Mouse (Mus musculus) embryonic facial prominence, embryonic 15.5 days (tissue): Measurements from ENCODE around the gene Olfr1122. TPM values are rescaled to one million over a fixed set of nuclear protein-coding genes. Genes with fewer than 3 reads are reported as not detected.
"Not testable (repeated sequence)": the region's sequence is repeated elsewhere in the genome, so short reads cannot be mapped to it uniquely, and the experiment has no call there.

Source experiments
- ATAC-seq: fragments of 200-750 bp; cut with Nextera tagmentation; 2 replicates; pipeline ENCODE4 v1.8.0; 2017; ENCODE audit warnings: low read depth, moderate TSS enrichment; ENCODE audit not compliant: insufficient number of reproducible peaks, low FRiP score, low TSS enrichment
- H3K27ac ChIP-seq: fragments of 300-500 bp; sonication (generic); replicated peaks from 2 replicates; pipeline ENCODE4 v1.5.1; 2015; ENCODE audit warnings: mild to moderate bottlenecking, inconsistent platforms
- H3K27me3 ChIP-seq: fragments of 300-500 bp; sonication (generic); 2 replicates; pipeline ENCODE4 v1.6.1; 2015; ENCODE audit warnings: inconsistent platforms
- H3K36me3 ChIP-seq: fragments of 300-500 bp; sonication (generic); 2 replicates; pipeline ENCODE4 v1.6.1; 2015; ENCODE audit warnings: mild to moderate bottlenecking, inconsistent platforms
- H3K4me1 ChIP-seq: fragments of 300-500 bp; sonication (generic); 2 replicates; pipeline ENCODE4 v1.6.1; 2015; ENCODE audit warnings: inconsistent platforms
- H3K4me2 ChIP-seq: fragments of 300-500 bp; sonication (generic); replicated peaks from 2 replicates; pipeline ENCODE4 v1.6.1; 2015; ENCODE audit warnings: mild to moderate bottlenecking, inconsistent platforms
- H3K4me3 ChIP-seq: fragments of 300-500 bp; sonication (generic); replicated peaks from 2 replicates; pipeline ENCODE4 v1.5.1; 2015; ENCODE audit warnings: mild to moderate bottlenecking, inconsistent platforms
- H3K9ac ChIP-seq: fragments of 300-500 bp; sonication (generic); 2 replicates; pipeline ENCODE4 v1.6.1; 2015; ENCODE audit warnings: inconsistent platforms
- H3K9me3 ChIP-seq: fragments of 300-500 bp; sonication (generic); replicated peaks from 2 replicates; pipeline ENCODE4 v1.6.1; 2016; ENCODE audit warnings: inconsistent platforms
- WGBS: fragments of 180-500 bp; shearing (Covaris S2); methylation state at CpG from one replicate; pipeline ENCODE4 v1.1.7; 2015; 5-methylcytosine and 5-hydroxymethylcytosine counted together
- polyA plus RNA-seq: library from polyadenylated mRNA; unstranded; fragments of >200 nt; fragmentation: Nextera tagmentation; extraction: Ambion mirVana; gene quantifications from 2 replicates; pipeline ENCODE4 v1.2.1, GENCODE M21; 2015

Olfr1122 gene
- polyA plus RNA-seq: 0.09 and 0.16 TPM in 2 replicates

DNA sequence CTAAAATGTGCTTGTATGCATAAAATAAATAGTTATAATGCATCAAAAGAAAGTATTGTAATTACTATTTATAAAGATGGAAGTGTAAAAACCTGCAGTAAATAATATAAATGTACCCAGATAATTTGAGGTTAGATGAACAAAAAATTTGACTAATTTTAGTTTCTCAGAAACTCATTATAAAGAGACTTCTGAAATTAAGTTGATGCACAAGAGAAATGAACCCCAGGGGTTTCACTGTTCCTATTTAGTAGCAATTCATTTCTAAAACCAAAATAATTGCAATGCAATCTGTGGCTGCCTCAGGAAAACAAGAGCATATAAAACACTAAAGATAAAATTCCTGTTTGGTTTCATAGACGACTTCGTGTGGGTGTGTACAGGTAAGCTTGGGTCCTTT is at the start of gene Olfr1122:
Gene Olfr1122 (plus strand): TSS at position 301 of the 400 bp plus-strand sequence.
- ATAC-seq: no peak
- WGBS: 72% methylated on average over 2 of the region's 2 CpGs
- Histone ChIP-seq H3K36me3 (no peaks in the 10 kb centered on the region), H3K4me3 (no peak within 1 kb of the TSS), H3K9me3 (no peaks in the 10 kb centered on the region), H3K9ac (no peak within 1 kb of the TSS), H3K4me1 (no peaks in the 10 kb centered on the region), H3K27ac (no peak within 1 kb of the TSS), H3K27me3 (no peaks in the 10 kb centered on the region), H3K4me2 (no peak within 1 kb of the TSS)

GRCm38 (mm10) chr2:87354515-87354914 is 31.1 kb upstream of the Olfr1122 start, which contains the start of gene Olfr1120:
Gene Olfr1120 (plus strand): TSS chr2:87354815.
- Histone ChIP-seq H3K4me1 (no peaks in the 10 kb centered on the region), H3K9me3 (no peaks in the 10 kb centered on the region), H3K27me3 (no peaks in the 10 kb centered on the region), H3K27ac (no peak within 1 kb of the TSS), H3K4me2 (no peak within 1 kb of the TSS), H3K36me3 (no peaks in the 10 kb centered on the region), H3K9ac (no peak within 1 kb of the TSS), H3K4me3 (no peak within 1 kb of the TSS)
- WGBS: 43% methylated on average over 2 of the region's 2 CpGs
- no peak for ATAC-seq

- H3K27me3 ChIP-seq, H3K36me3 ChIP-seq, ATAC-seq, H3K4me1 ChIP-seq, H3K27ac ChIP-seq, H3K4me3 ChIP-seq, H3K9me3 ChIP-seq, H3K4me2 ChIP-seq, H3K9ac ChIP-seq: not testable (repeated sequence)
- 94% methylated on average over 2 of the region's 2 CpGs for WGBS
Measured at GRCm38 (mm10) chr2:87360121-87360520, 25.5 kb upstream of the Olfr1122 start.

- no peak for ATAC-seq
- Histone ChIP-seq H3K9me3 (no peaks in the 10 kb centered on the region), H3K4me3 (no peak within 1 kb of the TSS), H3K27me3 (no peaks in the 10 kb centered on the region), H3K4me2 (no peak within 1 kb of the TSS), H3K4me1 (no peaks in the 10 kb centered on the region), H3K9ac (no peak within 1 kb of the TSS), H3K36me3 (no peaks in the 10 kb centered on the region), H3K27ac (no peak within 1 kb of the TSS)
- 32% methylated on average over 1 of the region's 1 CpGs for WGBS
Measured at GRCm38 (mm10) chr2:87369595-87369994, 16.1 kb upstream of the Olfr1122 start, which contains the start of gene Olfr1121. Gene Olfr1121 (plus strand): TSS chr2:87369895.

GRCm38 (mm10) chr2:87371726-87372125 is 13.9 kb upstream of the Olfr1122 start:
- Histone ChIP-seq H3K27ac (no peak overlapping the region), H3K4me3 (no peak overlapping the region), H3K36me3 (no peaks in the 10 kb centered on the region), H3K9me3 (no peaks in the 10 kb centered on the region), H3K27me3 (no peaks in the 10 kb centered on the region), H3K9ac (no peak overlapping the region), H3K4me1 (no peaks in the 10 kb centered on the region), H3K4me2 (no peak overlapping the region)
- WGBS: 84% methylated on average over 4 of the region's 4 CpGs
- no peak for ATAC-seq

DNA sequence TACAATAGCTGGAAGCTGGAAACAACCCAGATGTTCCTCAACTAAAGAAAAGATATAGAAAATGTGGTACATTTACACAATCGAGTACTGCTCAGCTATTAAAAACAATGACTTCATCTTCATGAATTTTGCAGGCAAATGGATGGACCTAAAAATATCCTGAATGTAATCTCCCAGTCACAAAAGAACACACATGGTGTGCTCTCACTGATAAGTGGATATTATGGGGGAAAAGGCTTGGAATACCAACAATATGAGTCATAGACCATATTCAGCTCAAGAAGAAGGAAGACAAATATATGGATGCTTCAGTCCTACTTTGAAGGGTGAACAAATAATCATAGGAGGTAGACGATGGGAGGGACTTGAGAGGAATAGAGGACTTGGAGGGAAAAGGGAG is 1.7 kb upstream of the Olfr1122 start:
- Histone ChIP-seq H3K9ac (no peak overlapping the region), H3K27me3 (no peaks in the 10 kb centered on the region), H3K27ac (no peak overlapping the region), H3K9me3 (no peaks in the 10 kb centered on the region), H3K36me3 (no peaks in the 10 kb centered on the region), H3K4me3 (no peak overlapping the region), H3K4me1 (no peaks in the 10 kb centered on the region), H3K4me2 (no peak overlapping the region)
- no peak for ATAC-seq
- 75% methylated on average over 2 of the region's 2 CpGs for WGBS

- WGBS: 88% methylated on average over 5 of the region's 5 CpGs
- not testable (repeated sequence) for H3K9ac ChIP-seq
Measured at GRCm38 (mm10) chr2:87393605-87394004, 8.0 kb downstream of the Olfr1122 start.

GRCm38 (mm10) chr2:87394686-87395085 is 9.0 kb downstream of the Olfr1122 start:
- not testable (repeated sequence) for ATAC-seq, H3K4me2 ChIP-seq, H3K9ac ChIP-seq, H3K4me1 ChIP-seq, H3K4me3 ChIP-seq, H3K9me3 ChIP-seq, H3K27me3 ChIP-seq, H3K36me3 ChIP-seq, H3K27ac ChIP-seq
- 79% methylated on average over 7 of the region's 7 CpGs for WGBS

More at GRCm38 (mm10) chr2:87393605-87394004, 8.0 kb downstream of the Olfr1122 start:
- not testable (repeated sequence) for H3K36me3 ChIP-seq, H3K27ac ChIP-seq, H3K4me3 ChIP-seq, H3K27me3 ChIP-seq, H3K4me2 ChIP-seq, H3K9me3 ChIP-seq, ATAC-seq, H3K4me1 ChIP-seq

DNA sequence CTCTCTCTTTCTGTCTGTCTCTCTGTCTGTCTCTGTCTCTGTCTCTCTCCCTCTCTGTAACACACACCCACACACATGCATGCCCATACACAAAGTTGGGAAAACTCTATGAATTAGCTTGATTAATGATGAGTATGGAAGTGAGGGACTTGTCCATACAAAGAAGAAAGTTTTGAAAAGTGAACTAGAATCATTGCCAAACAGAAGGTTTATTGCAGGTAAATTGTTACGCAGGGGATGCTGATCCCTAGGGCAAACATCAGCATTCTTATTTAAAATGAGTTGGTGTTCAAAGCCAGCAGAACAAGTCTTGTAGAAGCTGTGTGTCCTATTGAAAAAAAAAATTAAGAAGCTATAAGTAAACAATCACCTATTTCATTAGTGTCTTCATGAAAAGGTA is 30.7 kb downstream of the Olfr1122 start, which contains the start of gene Olfr1123:
Gene Olfr1123 (plus strand): TSS at position 301 of the 400 bp plus-strand sequence.
- Histone ChIP-seq H3K27ac (no peak within 1 kb of the TSS), H3K9me3 (no peaks in the 10 kb centered on the region), H3K27me3 (no peaks in the 10 kb centered on the region), H3K4me3 (no peak within 1 kb of the TSS), H3K4me2 (no peak within 1 kb of the TSS), H3K9ac (no peak within 1 kb of the TSS), H3K4me1 (no peaks in the 10 kb centered on the region), H3K36me3 (no peaks in the 10 kb centered on the region)
- no peak for ATAC-seq
- WGBS: 82% methylated on average over 1 of the region's 1 CpGs

DNA sequence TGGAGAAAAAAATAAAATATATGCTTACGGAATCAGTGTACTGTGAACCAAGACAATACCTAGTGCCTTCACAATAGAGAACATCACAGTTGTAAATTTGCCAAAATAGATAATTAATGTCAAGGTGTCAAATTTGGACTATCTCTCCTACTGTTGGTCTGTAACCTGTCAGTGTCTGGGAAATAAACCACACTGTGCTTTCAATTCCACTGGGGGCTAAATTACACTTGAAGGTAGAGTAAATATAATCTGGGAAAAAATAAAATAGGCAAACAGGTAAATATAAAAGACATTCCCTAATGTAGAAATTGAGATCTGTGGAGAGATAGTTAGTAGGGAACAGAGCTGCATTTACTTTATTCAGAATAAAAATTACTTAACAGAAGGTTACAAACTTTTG is 44.3 kb downstream of the Olfr1122 start, which contains the start of gene Olfr1124:
Gene Olfr1124 (plus strand): TSS at position 301 of the 400 bp plus-strand sequence.
- no peak within 1 kb of the TSS for H3K4me2 ChIP-seq
- H3K9me3 ChIP-seq: no peaks in the 10 kb centered on the region
- H3K4me3 ChIP-seq: no peak within 1 kb of the TSS
- no peak for ATAC-seq
- H3K9ac ChIP-seq: no peak within 1 kb of the TSS
- no peaks in the 10 kb centered on the region for H3K27me3 ChIP-seq
- no peak within 1 kb of the TSS for H3K27ac ChIP-seq
- H3K36me3 ChIP-seq: no peaks in the 10 kb centered on the region
- H3K4me1 ChIP-seq: no peaks in the 10 kb centered on the region
- whole genome bisulfite sequencing: 89% methylated on average over 1 of the region's 1 CpGs

DNA sequence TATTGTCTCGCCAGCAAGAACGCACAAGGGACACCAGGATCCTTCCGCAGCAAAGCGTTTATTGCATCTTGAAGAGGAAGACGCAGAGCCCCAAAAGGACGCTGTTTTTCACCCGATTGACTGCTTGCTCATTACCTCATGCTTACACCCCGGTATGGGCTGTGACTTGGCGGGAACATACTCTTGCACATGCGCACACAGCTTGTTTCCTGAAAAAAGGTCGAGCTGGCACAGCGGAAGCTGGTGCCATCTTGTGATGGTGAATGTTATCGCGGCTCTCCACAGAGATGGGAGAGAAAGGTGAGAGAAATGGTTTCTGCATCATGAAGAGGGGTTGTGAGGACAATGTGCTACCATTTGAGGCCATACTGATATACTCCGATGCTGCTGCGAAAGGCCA is 52.1 kb downstream of the Olfr1122 start:
- H3K4me2 ChIP-seq: no peak overlapping the region
- H3K27ac ChIP-seq: no peak overlapping the region
- H3K4me3 ChIP-seq: no peak overlapping the region
- no peaks in the 10 kb centered on the region for H3K9me3 ChIP-seq
- no peak overlapping the region for H3K9ac ChIP-seq
- ATAC-seq: no peak
- no peaks in the 10 kb centered on the region for H3K27me3 ChIP-seq
- no peaks in the 10 kb centered on the region for H3K4me1 ChIP-seq
- WGBS: 86% methylated on average over 16 of the region's 16 CpGs
- no peaks in the 10 kb centered on the region for H3K36me3 ChIP-seq
